Mouse (Mus musculus) thymus, adult 2 months (tissue): ENCODE results near the gene Sik2. TPM values are rescaled to one million over a fixed set of nuclear protein-coding genes. Genes with fewer than 3 reads are reported as not detected.

ENCODE experiments used
- DNase-seq: peaks from one replicate; pipeline ENCODE4 v3.0.0; 2021
- H3K27ac ChIP-seq: fragments of 200-500 bp; 2 replicates; pipeline ENCODE4 v1.5.1; 2012; ENCODE audit warnings: low read length, control low read depth; ENCODE audit not compliant: control insufficient read depth, insufficient read depth
- H3K27me3 ChIP-seq: fragments of 200-500 bp; 2 replicates; pipeline ENCODE4 v1.6.1; 2012; ENCODE audit warnings: mild to moderate bottlenecking, low read length, moderate library complexity, mixed read lengths; ENCODE audit not compliant: control insufficient read depth, insufficient read depth
- H3K36me3 ChIP-seq: fragments of 200-500 bp; 2 replicates; pipeline ENCODE4 v1.6.1; 2012; ENCODE audit warnings: mild to moderate bottlenecking, low read length, moderate library complexity; ENCODE audit not compliant: control insufficient read depth, insufficient read depth
- H3K4me1 ChIP-seq: fragments of 200-500 bp; replicated peaks from 2 replicates; pipeline ENCODE4 v1.6.1; 2012; ENCODE audit warnings: low read length; ENCODE audit not compliant: control insufficient read depth, insufficient read depth
- H3K4me3 ChIP-seq: fragments of 200-500 bp; 2 replicates; pipeline ENCODE4 v1.5.1; 2012; ENCODE audit warnings: mild to moderate bottlenecking, low read length, control low read depth, moderate library complexity; ENCODE audit not compliant: control insufficient read depth, insufficient read depth
- CTCF ChIP-seq: fragments of 200-500 bp; IDR thresholded peaks from 2 replicates; pipeline ENCODE4 v1.5.1; 2012; ENCODE audit warnings: mild to moderate bottlenecking, control low read depth, low read length, moderate library complexity, borderline replicate concordance; ENCODE audit not compliant: control insufficient read depth, poor library complexity, insufficient read depth; ENCODE audit errors: extremely low read depth
- POLR2A ChIP-seq: fragments of 200-500 bp; IDR thresholded peaks from 2 replicates; pipeline ENCODE4 v1.6.1; 2012; ENCODE audit warnings: mild to moderate bottlenecking, low read length, control low read depth, moderate library complexity; ENCODE audit not compliant: control insufficient read depth, poor library complexity, insufficient read depth; ENCODE audit errors: extremely low read depth
- WGBS: fragments of 180-500 bp; shearing (Covaris S2); methylation state at CpG from one replicate; pipeline ENCODE4 v1.1.7; 2018; 5-methylcytosine and 5-hydroxymethylcytosine counted together
- polyA plus RNA-seq: library from polyadenylated mRNA; depleted of rRNA; stranded (reverse); fragments of >200 nt; gene quantifications from 2 replicates; pipeline ENCODE4 v1.2.3, GENCODE M21; 2012

Sik2 gene
- polyA plus RNA-seq, 1 experiment, result 30.5 TPM

GRCm38 (mm10) chr9:50924454-50924853 lies 84.4 kb downstream of the Sik2 start:
- Histone ChIP-seq H3K4me1 (no peaks in the 10 kb centered on the region), H3K4me3 (no peak overlapping the region), H3K27ac (no peak overlapping the region), H3K27me3 (no peaks in the 10 kb centered on the region), H3K36me3 (no peaks in the 10 kb centered on the region; the same call in 1 of the 2 replicates)
- TF ChIP-seq CTCF, result no peak
- no peak for TF ChIP-seq POLR2A
- DNase-seq, result no peak

- 93% methylated on average over 5 of the region's 5 CpGs for WGBS
- H3K4me1 ChIP-seq, result no peaks in the 10 kb centered on the region
- H3K4me3 ChIP-seq, result no peak overlapping the region
- no peak for TF ChIP-seq CTCF
- no peak for TF ChIP-seq POLR2A
- no peaks in the 10 kb centered on the region for H3K27me3 ChIP-seq
- no peak overlapping the region for H3K27ac ChIP-seq
- no peak for DNase-seq
- no peaks in the 10 kb centered on the region for H3K36me3 ChIP-seq
Observed at GRCm38 (mm10) chr9:50922363-50923153, 86.3 kb downstream of the Sik2 start.

GRCm38 (mm10) chr9:50920933-50921895 lies 87.7 kb downstream of the Sik2 start:
- no peaks in the 10 kb centered on the region for H3K27me3 ChIP-seq
- H3K4me1 ChIP-seq, result no peaks in the 10 kb centered on the region
- H3K27ac ChIP-seq, result no peak overlapping the region
- 96% methylated on average over 3 of the region's 3 CpGs for WGBS
- no peak overlapping the region for H3K4me3 ChIP-seq
- no peaks in the 10 kb centered on the region for H3K36me3 ChIP-seq
- no peak for DNase-seq
- TF ChIP-seq CTCF (no peak), POLR2A (no peak)

GRCm38 (mm10) chr9:50919554-50919953 lies 89.3 kb downstream of the Sik2 start:
- H3K4me1 ChIP-seq, result no peaks in the 10 kb centered on the region
- H3K36me3 ChIP-seq, result peaks cover 2% of the 10 kb centered on the region; the same call in 1 of the 2 replicates
- H3K4me3 ChIP-seq, result no peak overlapping the region
- DNase-seq, result no peak
- WGBS, result 100% methylated on average over 2 of the region's 2 CpGs
- no peak for TF ChIP-seq CTCF
- no peak for TF ChIP-seq POLR2A
- H3K27ac ChIP-seq, result no peak overlapping the region
- no peaks in the 10 kb centered on the region for H3K27me3 ChIP-seq

- Histone ChIP-seq H3K27me3 (no peaks in the 10 kb centered on the region), H3K36me3 (peaks cover 9% of the 10 kb centered on the region), H3K4me3 (no peak overlapping the region), H3K4me1 (no peaks in the 10 kb centered on the region), H3K27ac (no peak overlapping the region)
- no peak for DNase-seq
- TF ChIP-seq POLR2A (no peak), CTCF (no peak)
- WGBS, result 94% methylated on average over 3 of the region's 3 CpGs
Observed at GRCm38 (mm10) chr9:50918131-50918530, 90.7 kb downstream of the Sik2 start.

GRCm38 (mm10) chr9:50911861-50912515 lies 96.9 kb downstream of the Sik2 start:
- Histone ChIP-seq H3K27ac (no peak overlapping the region), H3K36me3 (peaks cover 13% of the 10 kb centered on the region), H3K4me3 (no peak overlapping the region), H3K27me3 (no peaks in the 10 kb centered on the region), H3K4me1 (no peaks in the 10 kb centered on the region)
- 92% methylated on average over 7 of the region's 7 CpGs for WGBS
- DNase-seq, result no peak
- TF ChIP-seq CTCF, result no peak
- no peak for TF ChIP-seq POLR2A
